22 mouse cellular contexts compared by ENCODE assay signal in genomic region chr16:96168837-96169236, GRCm38 (mm10). TPM values are rescaled to one million over a fixed set of nuclear protein-coding genes. Genes with fewer than 3 reads are reported as not detected.
"Had no signal": no experiment of that assay in that cellular context is flagged by ENCODE, and none has a peak within 500 bp of the region (broad histone marks: within the 10 kb centered on the region; RNA-seq: fewer than 3 reads in every experiment).

No protein-coding gene starts in this region.

- DNase-seq: cerebellum, adult 8-10 months; cerebellum, adult 9-10 months; cerebellum, adult 9-11 months; cerebellum, postnatal 10 days; cerebellum, postnatal 14 days; cerebellum, postnatal 25 days; cerebellum, postnatal 36 days; embryo, embryonic 11 days; forebrain, postnatal 0 days; gastrocnemius, adult 2 months; gastrocnemius, postnatal 10 days; gastrocnemius, postnatal 14 days; gastrocnemius, postnatal 25 days; gastrocnemius, postnatal 36 days; heart, adult 11 months; heart, adult 18-20 months; heart, adult 2 months had no signal

- ATAC-seq: forebrain, embryonic 13.5 days; forebrain, embryonic 14.5 days; forebrain, embryonic 15.5 days; forebrain, embryonic 16.5 days; forebrain, postnatal 0 days had no signal

RNA-seq across cellular contexts. Expression of gene Lca5l, which starts 23.2 kb away (rescaled TPM):
- total RNA-seq: granulocyte monocyte progenitor cell, adult 5-6 weeks had no signal

RNA-seq across cellular contexts. Expression of gene Sh3bgr, which starts 31.4 kb away (rescaled TPM):
- total RNA-seq: granulocyte monocyte progenitor cell, adult 5-6 weeks had no signal
